Mouse (Mus musculus) left cerebral cortex, postnatal 10 days (tissue): ENCODE data around the gene Nup153. TPM values are rescaled to one million over a fixed set of nuclear protein-coding genes. Genes with fewer than 3 reads are reported as not detected.
A peak's percentile ranks its signal among the peaks of the same experiment; 100 is the strongest.

Experiments
- DNase-seq, 2 experiments: peaks; one replicate each; pipeline ENCODE4 v3.0.0; 2021 to 2022; ENCODE audit warnings: low spot score in 2 of 2, mixed read lengths in 1 of 2; ENCODE audit errors: extremely low spot score in 1 of 2
- intact Hi-C: fragments of 180-260 bp; cut with DNase I; formaldehyde crosslinking; loops from one replicate; pipeline ENCODE4 v1.15.1; 2025
- total RNA-seq, 2 experiments: library from RNA; stranded (reverse); gene quantifications; 2 replicates each; pipeline ENCODE4 v1.2.3; 2021

Nup153 gene
- total RNA-seq, 2 experiments from 2014 or later, result 64.1 to 72.2 TPM

- intact Hi-C loops, result no loop called here
These were observed 86.9 kb downstream of the Nup153 start for GRCm38 (mm10) chr13:46640608-46641468.

DNA sequence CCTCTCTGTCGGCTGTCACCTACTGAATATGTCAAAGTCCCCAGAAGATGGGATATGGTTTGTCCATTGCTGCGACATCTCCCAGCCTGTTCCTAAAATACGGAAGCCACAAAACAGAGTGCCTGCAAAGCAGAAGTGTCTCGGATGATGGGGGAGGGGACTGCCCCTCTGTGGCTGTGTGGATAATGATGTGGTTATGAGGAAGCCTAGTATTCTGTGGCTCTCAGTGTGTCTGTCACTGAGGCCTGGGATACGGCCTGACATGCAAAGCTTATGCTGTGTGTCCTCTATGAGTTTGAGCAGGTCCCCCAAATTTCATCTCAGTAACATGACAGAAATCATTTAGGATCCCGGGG lies 93.6 kb downstream of the Nup153 start:
- DNase-seq, result peak; percentile 56 to 63
- intact Hi-C loops, result no loop called here

More at GRCm38 (mm10) chr13:46640608-46641468, 86.9 kb downstream of the Nup153 start:
- DNase-seq, result no peak

DNA sequence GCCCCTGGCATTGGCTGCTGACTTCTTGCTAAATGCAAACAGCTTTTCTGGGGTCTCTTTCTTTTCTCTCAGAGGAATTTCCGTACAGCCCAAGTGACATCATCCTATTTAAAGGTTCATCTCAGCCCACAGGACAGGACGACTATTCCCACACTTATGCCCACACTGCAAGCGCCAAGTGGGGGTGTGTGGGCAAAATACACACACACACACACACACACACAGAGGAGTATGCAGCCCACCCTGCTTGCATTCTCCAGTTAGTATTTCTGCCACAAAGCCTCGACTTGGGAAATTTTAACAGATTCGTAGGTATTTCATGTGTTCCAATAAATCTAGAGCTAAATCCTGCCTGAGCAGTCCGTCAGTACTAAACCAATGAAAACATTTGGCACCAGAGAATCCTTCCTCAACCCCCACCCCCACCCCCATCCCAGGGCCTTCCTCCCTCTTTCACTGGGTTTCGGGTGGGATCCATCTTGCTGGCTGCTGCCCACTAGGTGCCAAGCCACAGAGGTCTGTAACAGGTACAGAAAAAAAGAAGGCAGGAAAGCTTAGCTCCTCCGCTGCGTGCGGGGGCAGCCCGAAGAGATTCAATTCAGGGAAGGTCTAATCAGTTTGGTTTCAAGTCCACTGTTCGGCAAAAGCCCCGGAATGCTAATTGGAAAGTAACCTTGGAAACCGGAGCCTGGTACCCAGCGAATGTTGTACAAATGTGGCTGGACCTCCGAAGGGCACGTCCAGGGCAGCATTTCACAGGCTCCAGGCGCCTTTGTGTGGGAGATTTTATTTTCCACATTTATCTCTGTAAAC lies 94.2 kb downstream of the Nup153 start:
- peak; percentile 46 to 72 for DNase-seq

DNA sequence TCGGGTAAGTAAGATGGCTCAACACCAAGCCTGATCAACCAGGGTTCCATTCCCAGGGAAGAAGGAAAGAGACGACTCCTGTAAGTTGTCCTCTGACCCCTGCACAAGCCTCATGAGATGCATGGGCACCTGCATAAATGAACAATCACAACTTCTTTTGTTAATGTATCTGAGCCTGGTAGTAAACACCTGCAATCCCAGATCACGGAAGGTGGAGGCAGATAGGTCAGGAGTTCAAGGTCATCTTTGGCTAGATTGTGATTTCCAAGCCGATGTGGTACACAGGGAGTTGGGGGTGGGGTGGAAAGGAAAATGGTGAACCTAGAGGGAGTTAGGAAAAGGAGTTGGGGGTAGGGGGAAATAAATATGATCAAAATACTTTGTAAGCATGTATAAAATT lies 94.9 kb downstream of the Nup153 start:
- intact Hi-C loops, result no loop called here
- no peak for DNase-seq

More for the DNA sequence above, 94.2 kb downstream of the Nup153 start:
- intact Hi-C loops, result no loop called here

Other genes starting within 250 kb of the Nup153 start
- 10 to 100 TPM; 86.0 to 95.9 TPM for gene Cap2, start 226.1 kb downstream of the Nup153 start, total RNA-seq
- gene Fam8a1, start 58.4 kb downstream of the Nup153 start, total RNA-seq, result 10 to 100 TPM; 70.5 to 73.2 TPM
- gene Kif13a, start 201.9 kb upstream of the Nup153 start, total RNA-seq, result 10 to 100 TPM; 29.3 to 33.4 TPM